Mouse (Mus musculus) heart, adult 2 months (tissue): ENCODE data around the gene Guca1a.

ENCODE experiments used
- CTCF ChIP-seq: fragments of 200-600 bp; IDR thresholded peaks from 2 replicates; pipeline ENCODE4 v1.8.1; 2022; ENCODE audit warnings: antibody characterized with exemption, mild to moderate bottlenecking, moderate library complexity
- EP300 ChIP-seq: fragments of 200-500 bp; IDR thresholded peaks from 2 replicates; pipeline ENCODE4 v1.6.1; 2011; ENCODE audit warnings: low read depth, low read length, control low read depth; ENCODE audit not compliant: insufficient read depth

- TF ChIP-seq EP300 (no peak), CTCF (no peak)
Observed at GRCm38 (mm10) chr17:47400451-47400850, at the start of gene Guca1a.
